Mouse (Mus musculus): ENCODE results near the gene Larp1.

Gene Larp1

GRCm38 (mm10) chr11:58003126-58003525 is 5.7 kb upstream of the Larp1 start:
- no peak for DNase-seq (ENCODE audit: low spot score)

GRCm38 (mm10) chr11:58003734-58004133 is 5.1 kb upstream of the Larp1 start:
- no peak for DNase-seq (ENCODE audit: low spot score)

- no peak for DNase-seq (ENCODE audit: low spot score)
These were observed 3.8 kb upstream of the Larp1 start for GRCm38 (mm10) chr11:58005110-58005509.

- DNase-seq (ENCODE audit: low spot score) = no peak
These were observed 851 bp upstream of the Larp1 start for GRCm38 (mm10) chr11:58008013-58008412.

- peak; percentile 27 for DNase-seq (ENCODE audit: low spot score)
These were observed 320 bp upstream of the Larp1 start for GRCm38 (mm10) chr11:58008437-58009050.

GRCm38 (mm10) chr11:58009516-58010141 is 765 bp downstream of the Larp1 start:
- peak; percentile 25 for DNase-seq (ENCODE audit: low spot score)

- no peak for DNase-seq (ENCODE audit: low spot score)
These were observed 1.4 kb downstream of the Larp1 start for GRCm38 (mm10) chr11:58010226-58010781.

GRCm38 (mm10) chr11:58010930-58011329 is 2.1 kb downstream of the Larp1 start:
- no peak for DNase-seq (ENCODE audit: low spot score)

- no peak for DNase-seq (ENCODE audit: low spot score)
These were observed 2.9 kb downstream of the Larp1 start for GRCm38 (mm10) chr11:58011813-58012212.

- DNase-seq (ENCODE audit: low spot score) = no peak
These were observed 3.8 kb downstream of the Larp1 start for GRCm38 (mm10) chr11:58012674-58013073.

GRCm38 (mm10) chr11:58013100-58013499 is 4.2 kb downstream of the Larp1 start:
- no peak for DNase-seq (ENCODE audit: low spot score)

- no peak for DNase-seq (ENCODE audit: low spot score)
These were observed 5.7 kb downstream of the Larp1 start for GRCm38 (mm10) chr11:58014604-58015003.

GRCm38 (mm10) chr11:58015339-58015738 is 6.5 kb downstream of the Larp1 start:
- no peak for DNase-seq (ENCODE audit: low spot score)

GRCm38 (mm10) chr11:58016371-58016770 is 7.5 kb downstream of the Larp1 start:
- DNase-seq (ENCODE audit: low spot score) = no peak

GRCm38 (mm10) chr11:58017422-58017821 is 8.6 kb downstream of the Larp1 start:
- no peak for DNase-seq (ENCODE audit: low spot score)

GRCm38 (mm10) chr11:58018287-58018686 is 9.4 kb downstream of the Larp1 start:
- no peak for DNase-seq (ENCODE audit: low spot score)

GRCm38 (mm10) chr11:58018701-58019100 is 9.8 kb downstream of the Larp1 start:
- no peak for DNase-seq (ENCODE audit: low spot score)

- no peak for DNase-seq (ENCODE audit: low spot score)
These were observed 12.2 kb downstream of the Larp1 start for GRCm38 (mm10) chr11:58021095-58021494.

GRCm38 (mm10) chr11:58021618-58022017 is 12.8 kb downstream of the Larp1 start:
- no peak for DNase-seq (ENCODE audit: low spot score)

- DNase-seq (ENCODE audit: low spot score) = no peak
These were observed 15.4 kb downstream of the Larp1 start for GRCm38 (mm10) chr11:58024271-58024670.

- no peak for DNase-seq (ENCODE audit: low spot score)
These were observed 15.8 kb downstream of the Larp1 start for GRCm38 (mm10) chr11:58024671-58025070.

- DNase-seq (ENCODE audit: low spot score) = no peak
These were observed 17.0 kb downstream of the Larp1 start for GRCm38 (mm10) chr11:58025881-58026280.

- no peak for DNase-seq (ENCODE audit: low spot score)
These were observed 17.5 kb downstream of the Larp1 start for GRCm38 (mm10) chr11:58026337-58026736.

- no peak for DNase-seq (ENCODE audit: low spot score)
These were observed 18.0 kb downstream of the Larp1 start for GRCm38 (mm10) chr11:58026860-58027259.
